Mouse (Mus musculus) limb, embryonic 12.5 days (tissue): ENCODE data around the gene Hmox2. TPM values are rescaled to one million over a fixed set of nuclear protein-coding genes. Genes with fewer than 3 reads are reported as not detected.
"Not testable (repeated sequence)": the region's sequence is repeated elsewhere in the genome, so short reads cannot be mapped to it uniquely, and the experiment has no call there.

ENCODE experiments used
- ATAC-seq: fragments of 200-750 bp; cut with Nextera tagmentation; 2 replicates; pipeline ENCODE4 v1.8.0; 2017; ENCODE audit warnings: low read depth, moderate TSS enrichment; ENCODE audit not compliant: insufficient number of reproducible peaks, insufficient read depth, low FRiP score, low TSS enrichment
- H3K27ac ChIP-seq: fragments of 300-500 bp; sonication (generic); 2 replicates; pipeline ENCODE4 v1.5.1; 2016; ENCODE audit warnings: mild to moderate bottlenecking, moderate library complexity
- H3K27me3 ChIP-seq: fragments of 300-500 bp; sonication (generic); 2 replicates; pipeline ENCODE4 v1.6.1; 2016; ENCODE audit warnings: mild to moderate bottlenecking, moderate library complexity
- H3K36me3 ChIP-seq: fragments of 300-500 bp; sonication (generic); 2 replicates; pipeline ENCODE4 v1.6.1; 2016; ENCODE audit warnings: mild to moderate bottlenecking, moderate library complexity
- H3K4me1 ChIP-seq: fragments of 300-500 bp; sonication (generic); replicated peaks from 2 replicates; pipeline ENCODE4 v1.6.1; 2016
- H3K4me2 ChIP-seq: fragments of 300-500 bp; sonication (generic); 2 replicates; pipeline ENCODE4 v1.6.1; 2016; ENCODE audit warnings: mild to moderate bottlenecking, moderate library complexity
- H3K4me3 ChIP-seq: fragments of 300-500 bp; sonication (generic); replicated peaks from 2 replicates; pipeline ENCODE4 v1.5.1; 2016; ENCODE audit warnings: mild to moderate bottlenecking
- H3K9ac ChIP-seq: fragments of 300-500 bp; sonication (generic); replicated peaks from 2 replicates; pipeline ENCODE4 v1.6.1; 2016; ENCODE audit warnings: mild to moderate bottlenecking, moderate library complexity
- H3K9me3 ChIP-seq: fragments of 300-500 bp; sonication (generic); 2 replicates; pipeline ENCODE4 v1.6.1; 2016; ENCODE audit warnings: mild to moderate bottlenecking, moderate library complexity
- WGBS: fragments of 180-500 bp; shearing (Covaris S2); methylation state at CpG from one replicate; pipeline ENCODE4 v1.1.7; 2016; 5-methylcytosine and 5-hydroxymethylcytosine counted together
- polyA plus RNA-seq: library from polyadenylated mRNA; unstranded; fragments of >200 nt; fragmentation: Nextera tagmentation; extraction: Ambion mirVana; gene quantifications from 2 replicates; pipeline ENCODE4 v1.2.1, GENCODE M21; 2016

Hmox2 gene
- 102 and 106 TPM in 2 replicates for polyA plus RNA-seq

DNA sequence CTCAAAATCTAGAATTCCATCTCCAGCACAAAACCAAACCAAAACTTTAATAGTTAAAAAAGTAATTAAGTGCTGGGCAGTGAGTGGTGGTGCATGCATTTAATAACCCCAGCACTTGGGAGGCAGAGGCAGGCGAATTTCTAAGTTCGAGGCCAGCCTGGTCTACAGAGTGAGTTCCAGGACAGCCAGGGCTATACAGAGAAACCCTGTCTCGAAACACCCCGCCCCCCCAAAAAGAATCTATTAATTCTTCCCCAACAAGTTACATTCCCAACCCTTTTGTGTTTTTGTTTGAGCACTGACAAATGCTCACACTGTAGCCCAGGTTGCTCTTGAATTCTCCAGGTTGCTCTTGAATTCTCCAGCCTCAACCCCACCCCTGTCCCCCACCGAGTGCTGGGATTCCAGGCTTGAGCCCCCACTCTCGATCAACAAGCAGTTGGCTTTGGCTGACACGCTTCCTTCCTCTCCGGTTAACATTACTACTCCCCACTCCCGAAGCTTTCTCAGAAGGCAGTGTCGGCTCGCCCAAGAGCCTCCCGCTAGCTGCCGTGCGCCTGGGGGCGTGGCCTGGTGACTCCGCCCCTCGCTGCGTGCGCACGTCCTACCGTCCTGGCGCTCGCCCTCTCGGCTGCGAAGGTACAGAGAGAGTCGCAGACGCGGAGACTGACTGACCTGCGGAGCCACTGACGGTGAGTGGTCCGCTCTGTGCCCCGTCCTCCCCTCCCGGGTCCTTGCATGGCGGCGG, at the start of gene Hmox2:
TSS of gene Hmox2 (plus strand) at position 582 of the 748 bp plus-strand sequence.
- ATAC-seq = peak; percentile 94

DNA sequence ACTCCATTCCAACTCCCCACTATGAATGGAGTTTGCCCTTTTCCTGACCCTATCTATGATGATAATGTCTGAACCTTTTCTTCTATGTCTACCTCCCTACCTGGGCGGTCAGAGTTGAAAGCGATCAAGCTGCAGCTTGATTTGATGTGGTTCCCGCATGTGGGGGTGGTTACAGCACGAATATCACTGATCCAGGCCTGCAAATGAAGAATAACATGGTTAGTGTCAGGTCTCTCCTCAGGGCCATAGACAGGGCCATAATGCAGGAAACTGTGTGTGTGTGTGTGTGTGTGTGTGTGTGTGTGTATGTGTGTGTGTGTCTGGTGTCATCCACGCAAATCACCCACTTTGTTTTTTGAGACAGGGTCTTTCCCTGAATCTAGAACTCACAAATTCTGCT, 49.3 kb upstream of the Hmox2 start:
- Histone ChIP-seq H3K27me3 (no peaks in the 10 kb centered on the region), H3K4me1 (peaks cover 8% of the 10 kb centered on the region), H3K9me3 (no peaks in the 10 kb centered on the region), H3K4me2 (no peak overlapping the region), H3K4me3 (no peak overlapping the region), H3K9ac (no peak overlapping the region), H3K27ac (no peak overlapping the region), H3K36me3 (peaks cover 35% of the 10 kb centered on the region)
- ATAC-seq = no peak
- WGBS = 96% methylated on average over 5 of the region's 5 CpGs

More for the DNA sequence above, at the start of gene Hmox2:
- no peaks in the 10 kb centered on the region for H3K36me3 ChIP-seq
- peak within 1 kb of the TSS; percentile 82 for H3K27ac ChIP-seq
- H3K9ac ChIP-seq = peak within 1 kb of the TSS; percentile 86
- peak within 1 kb of the TSS; percentile 87 for H3K4me2 ChIP-seq
- no peaks in the 10 kb centered on the region for H3K27me3 ChIP-seq
- peak within 1 kb of the TSS; percentile 75 for H3K4me3 ChIP-seq
- H3K4me1 ChIP-seq = peaks cover 19% of the 10 kb centered on the region
- 6% methylated on average over 35 of the region's 35 CpGs for WGBS
- no peaks in the 10 kb centered on the region for H3K9me3 ChIP-seq

DNA sequence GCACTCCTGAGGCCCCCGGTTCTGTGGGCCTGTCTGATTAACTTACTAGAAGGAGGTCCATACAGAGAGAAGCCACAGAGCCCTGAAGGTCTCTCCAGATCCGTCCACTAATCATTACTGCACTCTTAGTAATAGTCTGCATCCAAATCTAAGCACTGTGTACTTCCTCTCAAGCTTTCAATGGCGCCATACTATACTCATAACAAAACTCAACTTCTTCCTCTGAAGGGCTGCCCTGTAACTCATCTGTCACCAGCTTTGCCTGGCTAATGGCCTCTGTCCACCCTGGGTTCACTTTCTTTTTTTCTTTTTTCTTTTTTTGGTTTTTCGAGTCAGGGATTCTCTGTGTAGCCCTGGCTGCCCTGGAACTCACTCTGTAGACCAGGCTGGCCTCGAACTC, 48.1 kb upstream of the Hmox2 start:
- ATAC-seq = no peak
- peaks cover 33% of the 10 kb centered on the region for H3K36me3 ChIP-seq
- peak overlapping the region; percentile 68 for H3K4me3 ChIP-seq
- H3K9ac ChIP-seq = no peak overlapping the region
- no peaks in the 10 kb centered on the region for H3K27me3 ChIP-seq
- H3K4me2 ChIP-seq = peak overlapping the region; percentile 92; the same call in 1 of the 2 replicates
- peaks cover 8% of the 10 kb centered on the region for H3K4me1 ChIP-seq
- H3K9me3 ChIP-seq = no peaks in the 10 kb centered on the region
- H3K27ac ChIP-seq = no peak overlapping the region
- 69% methylated on average over 5 of the region's 5 CpGs for WGBS

DNA sequence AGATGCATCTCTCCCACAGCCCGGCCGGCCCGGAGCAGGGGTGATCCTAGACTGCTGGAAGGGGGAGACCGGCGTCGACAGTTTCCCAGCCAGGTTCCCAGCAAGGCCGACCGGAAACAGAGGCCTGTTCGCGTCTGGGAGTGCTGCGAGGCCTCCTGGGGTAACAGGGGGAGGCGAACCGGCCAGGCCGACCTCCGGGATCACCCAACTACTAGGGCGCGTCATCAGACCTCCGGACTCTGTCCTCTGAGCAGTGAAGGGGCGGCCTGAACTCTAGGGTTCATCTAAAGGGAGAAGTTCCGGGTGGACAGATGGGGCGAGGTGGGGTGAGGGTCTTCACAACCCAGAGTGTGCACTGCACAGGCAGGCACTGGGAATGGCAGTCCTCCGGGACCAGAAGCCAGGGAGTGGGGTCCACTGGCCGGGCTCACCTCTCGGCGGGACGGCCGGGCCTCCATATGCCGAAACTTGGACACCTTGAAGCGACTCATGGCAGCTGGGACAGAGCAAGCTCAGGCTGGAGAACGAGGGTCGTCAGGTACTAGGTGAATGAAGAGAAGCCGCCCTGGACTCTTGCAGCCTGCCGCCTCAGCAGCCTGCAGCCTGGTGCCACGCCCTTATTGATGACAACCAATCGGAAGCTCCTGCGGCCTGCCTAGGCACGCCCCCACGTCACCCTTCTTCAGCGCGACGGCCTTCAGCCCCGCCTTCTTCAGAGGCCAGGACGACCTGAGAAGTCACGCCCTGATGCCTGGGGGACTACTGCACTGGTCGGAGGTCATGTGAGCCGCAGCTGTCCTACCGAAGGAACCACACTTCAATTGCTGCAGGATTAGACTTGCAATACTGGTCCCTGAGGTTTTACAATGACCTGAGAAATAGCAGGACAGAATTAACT, 46.8 kb upstream of the Hmox2 start, which contains the start of gene Coro7:
TSS of gene Coro7 (minus strand) at position 657 of the 898 bp plus-strand sequence.
- H3K27me3 ChIP-seq = no peaks in the 10 kb centered on the region
- peak within 1 kb of the TSS; percentile 92 for H3K4me2 ChIP-seq
- H3K4me1 ChIP-seq = peaks cover 8% of the 10 kb centered on the region
- peak; percentile 85 for ATAC-seq
- WGBS = 1% methylated on average over 47 of the region's 47 CpGs
- H3K27ac ChIP-seq = peak within 1 kb of the TSS; percentile 68; the same call in 1 of the 2 replicates
- H3K4me3 ChIP-seq = peak within 1 kb of the TSS; percentile 68
- peak within 1 kb of the TSS; percentile 70 for H3K9ac ChIP-seq
- peaks cover 20% of the 10 kb centered on the region for H3K36me3 ChIP-seq
- no peaks in the 10 kb centered on the region for H3K9me3 ChIP-seq

DNA sequence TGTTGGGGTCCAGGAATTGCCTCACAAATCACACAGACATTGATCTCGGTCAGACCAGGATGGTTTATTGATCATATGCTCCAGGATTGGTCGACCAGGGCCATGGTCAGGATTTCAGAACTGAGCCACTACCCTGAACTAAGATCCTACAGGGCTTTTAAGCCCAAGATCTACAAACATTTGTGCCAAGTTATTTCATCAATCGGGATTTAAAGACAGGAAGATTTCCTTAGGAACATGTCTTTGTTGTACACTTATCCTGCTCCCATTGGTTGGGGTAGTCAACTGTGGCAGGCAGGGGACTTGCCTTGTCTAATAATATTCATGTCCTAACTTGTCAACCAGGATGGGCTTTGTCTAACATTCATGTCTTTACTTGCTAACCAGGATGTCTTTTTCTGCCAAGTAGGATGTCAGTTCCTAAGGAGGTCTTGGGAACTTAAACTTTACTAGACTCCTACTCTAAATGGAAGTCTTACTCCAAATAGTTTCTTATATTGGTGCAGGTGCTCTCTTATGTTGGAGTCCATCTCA, 45.2 kb upstream of the Hmox2 start:
- H3K9ac ChIP-seq, H3K9me3 ChIP-seq, ATAC-seq, H3K27me3 ChIP-seq, H3K4me3 ChIP-seq, H3K27ac ChIP-seq, H3K4me2 ChIP-seq, H3K36me3 ChIP-seq: not testable (repeated sequence)
- WGBS = 86% methylated on average over 3 of the region's 3 CpGs
- peaks cover 15% of the 10 kb centered on the region for H3K4me1 ChIP-seq

DNA sequence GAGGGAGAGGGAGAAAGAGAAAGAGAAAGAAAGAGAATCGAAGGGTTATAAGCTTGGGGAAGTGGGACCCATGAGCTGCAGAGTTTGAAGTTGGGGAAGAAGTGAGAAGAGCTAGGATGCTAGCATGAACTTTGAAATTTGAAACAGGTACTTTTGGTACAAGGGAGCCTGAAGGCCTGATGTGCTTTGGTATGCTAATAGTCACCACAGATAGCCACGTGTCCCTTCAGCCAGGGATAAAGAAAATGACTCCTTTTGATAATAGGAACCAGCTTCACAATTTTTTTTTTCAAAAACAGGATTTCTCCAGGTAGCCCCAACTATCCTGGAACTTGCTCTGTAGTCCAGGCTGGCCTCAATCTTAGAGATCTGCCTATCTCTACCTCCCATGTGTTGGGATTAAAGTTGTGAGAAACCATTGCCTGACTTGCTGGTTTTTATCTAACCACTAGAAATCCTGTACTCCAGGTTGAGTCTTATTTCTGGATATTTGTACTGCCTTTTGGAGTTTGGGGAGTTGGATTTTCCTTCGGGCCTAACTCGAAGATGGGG, 43.5 kb upstream of the Hmox2 start:
- Histone ChIP-seq H3K9me3 (no peaks in the 10 kb centered on the region), H3K4me2 (peak overlapping the region; percentile 92; the same call in 1 of the 2 replicates), H3K4me1 (peaks cover 15% of the 10 kb centered on the region), H3K27me3 (no peaks in the 10 kb centered on the region), H3K4me3 (peak overlapping the region; percentile 67; the same call in 1 of the 2 replicates), H3K9ac (no peak overlapping the region), H3K27ac (no peak overlapping the region), H3K36me3 (peaks cover 10% of the 10 kb centered on the region)
- WGBS = 74% methylated on average over 4 of the region's 4 CpGs
- ATAC-seq = no peak

DNA sequence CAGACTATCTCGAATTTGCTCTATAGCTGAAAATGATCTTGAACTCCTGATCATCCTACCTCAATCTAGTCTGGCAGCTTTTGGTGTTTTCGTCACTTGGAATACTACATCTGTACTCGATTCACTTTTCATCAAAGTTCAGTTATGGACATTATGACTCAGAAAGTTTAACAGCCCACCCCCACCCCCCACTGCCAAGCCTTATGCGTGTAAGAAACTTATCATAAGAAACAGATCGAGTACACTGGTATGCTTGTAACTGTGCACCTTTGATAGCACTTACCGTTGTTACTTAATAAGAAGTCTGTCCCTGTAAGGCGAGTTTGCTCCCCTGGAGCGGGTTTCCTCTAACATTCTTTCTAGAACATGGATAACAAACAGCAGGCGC, 43.0 kb upstream of the Hmox2 start:
- peak overlapping the region; percentile 67 for H3K4me3 ChIP-seq

DNA sequence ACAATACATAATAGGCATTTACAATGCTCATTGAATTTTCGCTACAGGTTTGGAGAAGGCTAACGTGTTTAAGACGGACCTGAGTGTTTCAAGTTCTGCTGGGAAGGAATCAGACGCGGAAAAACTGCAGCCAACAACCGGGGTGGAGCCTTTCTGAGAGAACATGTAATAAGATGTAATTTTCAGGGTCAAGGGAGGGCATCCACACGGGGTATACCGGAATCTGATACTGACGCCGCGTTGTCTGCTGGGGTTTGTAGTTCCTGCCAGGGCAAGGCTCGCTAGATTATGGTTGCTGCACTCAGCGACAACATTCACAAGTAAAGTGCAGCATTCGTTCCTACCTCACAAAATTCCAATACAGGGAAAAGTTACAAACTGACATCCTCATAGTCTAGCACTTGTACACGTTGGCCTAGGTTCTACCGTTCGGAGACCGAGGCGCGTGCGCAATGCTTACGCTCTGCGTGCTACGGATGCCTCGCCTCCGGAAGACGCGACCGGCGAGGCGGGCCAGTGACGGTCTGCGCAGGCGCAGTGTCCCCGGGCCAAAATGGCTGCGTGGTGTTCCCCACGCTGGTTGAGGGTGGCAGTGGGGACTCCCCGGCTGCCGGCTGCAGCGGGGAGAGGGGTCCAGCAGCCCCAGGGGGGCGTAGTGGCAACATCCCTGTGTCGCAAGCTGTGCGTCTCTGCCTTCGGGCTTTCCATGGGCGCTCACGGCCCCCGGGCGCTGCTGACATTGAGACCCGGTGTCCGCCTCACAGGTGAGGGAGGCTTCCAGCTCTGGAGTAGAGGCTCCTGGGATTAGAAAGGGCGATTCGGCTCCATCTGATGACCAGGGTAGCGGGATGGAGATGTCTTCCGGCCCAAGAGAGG, 42.3 kb upstream of the Hmox2 start:
- no peaks in the 10 kb centered on the region for H3K9me3 ChIP-seq
- under 1% methylated on average over 54 of the region's 54 CpGs for WGBS

More for the DNA sequence above, 43.0 kb upstream of the Hmox2 start:
- Histone ChIP-seq H3K27ac (peak overlapping the region; percentile 79), H3K9me3 (no peaks in the 10 kb centered on the region), H3K36me3 (peaks cover 15% of the 10 kb centered on the region), H3K4me1 (peaks cover 15% of the 10 kb centered on the region), H3K4me2 (peak overlapping the region; percentile 92), H3K9ac (peak overlapping the region; percentile 28; the same call in 1 of the 2 replicates), H3K27me3 (no peaks in the 10 kb centered on the region)
- 24% methylated on average over 9 of the region's 9 CpGs for WGBS
- no peak for ATAC-seq

DNA sequence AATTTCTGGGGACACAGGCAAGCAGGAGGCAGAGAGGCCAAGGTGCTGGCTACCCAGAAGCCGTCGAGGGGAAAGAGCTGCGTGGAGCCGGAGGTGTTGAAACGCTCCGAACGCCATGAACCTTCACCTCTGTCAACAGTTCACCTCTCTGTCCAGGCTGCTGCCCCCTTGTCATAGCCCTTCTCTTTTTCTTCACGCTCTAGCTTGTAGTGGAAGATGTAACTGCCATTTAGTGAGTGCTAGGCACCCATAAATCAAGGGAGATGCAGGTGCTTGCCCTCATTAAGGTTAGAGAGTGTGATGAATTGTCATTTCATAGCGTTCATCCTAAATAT, 41.7 kb upstream of the Hmox2 start:
- under 1% methylated on average over 9 of the region's 9 CpGs for WGBS
- H3K4me2 ChIP-seq = peak overlapping the region; percentile 92
- H3K9me3 ChIP-seq = no peaks in the 10 kb centered on the region; the same call in 1 of the 2 replicates
- ATAC-seq = no peak
- peak overlapping the region; percentile 67 for H3K4me3 ChIP-seq
- peaks cover 24% of the 10 kb centered on the region for H3K36me3 ChIP-seq
- H3K4me1 ChIP-seq = peaks cover 7% of the 10 kb centered on the region
- peak overlapping the region; percentile 76 for H3K9ac ChIP-seq
- H3K27ac ChIP-seq = no peak overlapping the region
- H3K27me3 ChIP-seq = no peaks in the 10 kb centered on the region

More for the DNA sequence above, 42.3 kb upstream of the Hmox2 start:
- peak; percentile 88 for ATAC-seq
- H3K27me3 ChIP-seq = no peaks in the 10 kb centered on the region
- H3K27ac ChIP-seq = peak overlapping the region; percentile 79
- peaks cover 10% of the 10 kb centered on the region for H3K4me1 ChIP-seq
- peak overlapping the region; percentile 92 for H3K4me2 ChIP-seq
- peak overlapping the region; percentile 76 for H3K9ac ChIP-seq
- peak overlapping the region; percentile 67 for H3K4me3 ChIP-seq
- H3K36me3 ChIP-seq = peaks cover 19% of the 10 kb centered on the region

DNA sequence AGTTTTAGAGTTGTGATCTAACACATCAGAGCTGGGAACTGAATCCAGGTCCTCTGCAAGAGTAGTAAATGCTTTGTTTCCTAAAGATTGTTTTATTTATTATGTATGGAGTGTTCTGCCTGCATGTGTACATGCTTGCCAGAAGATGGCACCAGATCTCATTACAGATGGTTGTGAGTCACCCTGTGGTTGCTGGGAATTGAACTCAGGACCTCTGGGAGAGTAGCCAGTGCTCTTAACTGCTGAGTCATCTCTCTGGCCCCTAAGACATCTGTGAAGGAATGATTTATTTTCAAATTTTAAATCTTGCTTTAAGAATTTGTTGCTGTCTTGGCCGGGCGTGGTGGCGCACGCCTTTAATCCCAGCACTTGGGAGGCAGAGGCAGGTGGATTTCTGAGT, 36.8 kb upstream of the Hmox2 start:
- peaks cover 73% of the 10 kb centered on the region for H3K36me3 ChIP-seq
- H3K4me3 ChIP-seq, H3K27me3 ChIP-seq, H3K4me1 ChIP-seq, H3K27ac ChIP-seq, H3K9me3 ChIP-seq, H3K4me2 ChIP-seq, H3K9ac ChIP-seq, ATAC-seq: not testable (repeated sequence)
- WGBS = 97% methylated on average over 4 of the region's 4 CpGs
